Mouse (Mus musculus): ENCODE data around the gene Nxf1.
A peak's percentile ranks its signal among the peaks of the same experiment; 100 is the strongest.
"Not testable (repeated sequence)": the region's sequence is repeated elsewhere in the genome, so short reads cannot be mapped to it uniquely, and the experiment has no call there.

Nxf1 gene

GRCm38 (mm10) chr19:8725081-8725613 is 31.7 kb upstream of the Nxf1 start:
- no peak for DNase-seq

- no peak for DNase-seq
Measured at GRCm38 (mm10) chr19:8726609-8727390, 30.1 kb upstream of the Nxf1 start.

DNA sequence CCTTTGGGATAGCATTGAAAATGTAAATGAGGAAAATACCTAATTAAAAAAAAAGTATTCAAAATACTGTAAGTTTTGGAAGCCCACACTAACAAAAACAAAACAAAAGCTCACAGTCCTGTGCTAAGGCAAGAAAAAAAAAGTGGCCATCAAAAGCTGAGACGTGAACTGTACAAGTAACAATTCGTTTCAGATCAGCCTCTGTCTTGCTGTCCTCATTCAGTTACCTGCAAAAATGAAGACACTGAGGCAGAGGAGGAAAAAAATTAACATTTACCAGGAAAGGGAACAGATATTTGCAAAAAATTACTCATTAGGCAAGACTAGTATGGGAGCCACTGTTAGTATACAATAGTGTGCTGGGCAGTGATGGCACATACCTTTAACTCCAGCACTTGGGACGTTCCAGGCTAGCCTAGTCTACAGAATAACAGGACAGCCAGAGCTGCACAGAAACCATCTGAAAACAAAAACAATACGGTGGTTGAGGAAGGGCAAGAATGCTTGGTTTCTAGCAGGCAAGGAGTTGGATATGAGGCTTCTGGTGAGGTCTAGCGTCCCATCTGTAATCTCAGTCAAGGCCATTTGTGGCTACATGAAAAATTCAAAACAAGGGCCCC is 29.3 kb upstream of the Nxf1 start:
- DNase-seq: no peak

GRCm38 (mm10) chr19:8728335-8729099 is 28.4 kb upstream of the Nxf1 start:
- DNase-seq: not testable (repeated sequence)

DNA sequence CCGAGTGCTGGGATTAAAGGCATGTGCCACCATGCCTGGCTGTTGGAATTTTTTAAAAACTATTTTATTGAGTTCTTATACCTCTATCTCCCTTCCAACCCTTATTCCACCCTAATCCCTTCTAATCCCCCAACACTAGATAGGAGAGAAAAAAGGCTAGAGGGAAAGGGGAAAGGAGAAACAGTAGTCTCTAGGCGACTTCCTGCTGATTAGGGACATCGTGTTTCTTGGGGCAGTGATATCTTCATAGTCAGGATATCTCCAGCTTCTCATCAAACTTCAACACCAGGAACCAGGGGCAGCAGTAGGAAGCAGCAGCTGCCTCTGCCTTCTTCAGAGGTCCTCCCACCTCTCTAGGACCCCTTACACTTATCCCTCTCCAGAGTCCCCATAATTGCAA is 22.5 kb upstream of the Nxf1 start:
- DNase-seq: no peak

GRCm38 (mm10) chr19:8735389-8736159 is 21.3 kb upstream of the Nxf1 start, which contains the start of gene Wdr74:
TSS of gene Wdr74 (plus strand) at chr19:8735827.
- peak; percentile 95 for DNase-seq

GRCm38 (mm10) chr19:8736160-8736467 is 20.8 kb upstream of the Nxf1 start:
- DNase-seq: no peak

GRCm38 (mm10) chr19:8738911-8739310 is 18.0 kb upstream of the Nxf1 start:
- DNase-seq: no peak

GRCm38 (mm10) chr19:8739646-8740045 is 17.2 kb upstream of the Nxf1 start:
- DNase-seq: no peak

- peak; percentile 14 for DNase-seq
Measured at GRCm38 (mm10) chr19:8740603-8741002, 16.3 kb upstream of the Nxf1 start, which contains the start of gene 1700092M07Rik. TSS of gene 1700092M07Rik (plus strand) at chr19:8740718.

DNA sequence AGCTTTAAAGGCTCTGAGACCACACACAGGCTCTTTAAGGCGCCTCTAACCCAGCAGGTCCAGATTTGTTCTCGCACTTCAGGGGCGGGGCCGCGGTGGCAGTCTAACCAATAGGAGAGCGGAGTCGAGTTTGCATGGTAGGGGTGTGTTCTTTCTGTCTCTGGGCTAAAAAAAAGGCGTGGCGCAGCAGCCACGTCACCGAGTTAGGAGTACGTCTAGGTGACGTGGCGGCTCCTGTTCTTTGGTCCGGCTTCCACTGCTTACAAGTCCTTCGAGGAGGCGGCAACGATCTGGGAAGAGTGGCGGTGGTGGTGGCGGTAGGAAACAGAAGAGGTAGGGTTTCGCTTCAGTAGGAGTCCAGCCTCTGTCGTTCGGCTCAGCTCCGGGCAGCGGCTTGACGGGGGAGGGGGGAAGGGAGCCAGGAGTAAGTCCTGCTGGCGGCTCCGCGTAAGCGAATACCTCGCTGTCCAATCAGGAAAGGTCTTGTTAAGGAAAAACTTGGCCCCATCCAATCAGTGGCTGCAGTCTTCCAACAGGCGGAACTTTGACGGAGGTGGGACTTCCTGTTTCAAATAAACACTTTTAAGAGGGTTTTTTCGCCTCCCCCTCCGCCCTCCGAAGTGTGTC is 15.5 kb upstream of the Nxf1 start, which contains the start of gene Stx5a:
TSS of gene Stx5a (plus strand) at position 171 of the 627 bp plus-strand sequence.
- peak; percentile 98 for DNase-seq

GRCm38 (mm10) chr19:8742176-8742575 is 14.7 kb upstream of the Nxf1 start:
- no peak for DNase-seq

GRCm38 (mm10) chr19:8745382-8745781 is 11.5 kb upstream of the Nxf1 start:
- no peak for DNase-seq

DNA sequence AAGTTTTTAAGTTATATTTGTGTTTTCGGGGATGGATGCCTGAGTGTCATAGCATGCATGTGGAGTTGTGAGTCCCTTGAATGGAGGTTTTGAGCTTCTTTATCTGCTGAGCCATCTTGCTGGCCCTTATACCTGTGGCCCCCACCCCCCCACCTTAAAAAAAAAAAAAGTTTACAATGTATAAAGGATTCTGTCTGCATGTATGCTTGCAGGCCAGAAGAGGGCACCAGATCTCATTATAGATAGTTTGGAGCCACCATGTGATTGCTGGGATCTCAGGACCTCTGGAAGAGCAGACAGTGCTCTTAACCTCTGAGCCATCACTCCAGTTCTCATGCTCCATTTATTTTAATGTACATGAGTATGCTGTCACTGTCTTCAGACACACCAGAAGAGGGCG is 9.5 kb upstream of the Nxf1 start:
- peak; percentile 26 for DNase-seq

GRCm38 (mm10) chr19:8755652-8756051 is 1.2 kb upstream of the Nxf1 start:
- DNase-seq: no peak

DNA sequence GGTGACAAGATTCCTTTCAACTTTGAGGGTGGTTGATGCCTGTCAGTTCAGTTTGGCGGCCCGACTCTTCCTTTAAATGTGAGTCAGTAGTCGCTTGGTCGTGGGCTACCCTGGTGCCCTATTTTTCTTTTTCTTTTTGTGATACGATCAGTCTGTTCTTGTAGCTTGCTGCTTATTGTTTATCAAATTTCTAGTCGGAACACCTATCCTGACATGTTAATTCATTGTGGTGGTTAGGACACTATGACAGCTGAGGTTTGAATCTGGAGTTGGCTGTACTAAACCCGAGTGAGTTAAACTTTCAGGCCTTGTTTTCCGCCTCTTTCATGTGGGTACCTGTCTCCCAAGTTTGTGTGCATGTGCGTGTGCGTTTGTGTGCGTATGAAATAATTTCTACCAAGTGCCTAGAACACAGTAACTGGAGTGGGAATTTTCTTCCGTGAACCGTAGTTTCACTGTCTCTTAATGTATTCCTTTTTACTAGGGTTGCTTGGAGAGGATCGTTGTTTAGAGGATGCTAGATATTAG is 662 bp downstream of the Nxf1 start:
- DNase-seq: no peak

GRCm38 (mm10) chr19:8758899-8759298 is 2.0 kb downstream of the Nxf1 start:
- no peak for DNase-seq

DNA sequence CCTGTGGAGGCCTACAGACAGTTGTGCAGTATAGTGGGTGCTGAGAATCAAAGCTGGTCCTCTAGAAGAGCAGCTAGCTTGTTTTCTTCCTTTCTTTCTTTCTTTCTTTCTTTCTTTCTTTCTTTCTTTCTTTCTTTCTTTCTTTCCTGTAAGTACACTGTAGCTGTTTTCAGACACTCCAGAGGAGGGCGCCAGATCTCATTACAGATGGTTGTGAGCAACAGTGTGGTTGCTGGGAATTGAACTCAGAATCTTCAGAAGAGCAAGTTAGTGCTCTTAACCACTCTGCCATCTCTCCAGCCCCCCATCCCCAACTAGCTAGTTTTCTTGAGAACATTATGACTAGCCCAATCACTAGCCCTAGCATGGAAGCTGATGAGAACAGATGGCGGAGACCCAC is 3.9 kb downstream of the Nxf1 start:
- no peak for DNase-seq

GRCm38 (mm10) chr19:8763276-8763675 is 6.4 kb downstream of the Nxf1 start:
- no peak for DNase-seq

DNA sequence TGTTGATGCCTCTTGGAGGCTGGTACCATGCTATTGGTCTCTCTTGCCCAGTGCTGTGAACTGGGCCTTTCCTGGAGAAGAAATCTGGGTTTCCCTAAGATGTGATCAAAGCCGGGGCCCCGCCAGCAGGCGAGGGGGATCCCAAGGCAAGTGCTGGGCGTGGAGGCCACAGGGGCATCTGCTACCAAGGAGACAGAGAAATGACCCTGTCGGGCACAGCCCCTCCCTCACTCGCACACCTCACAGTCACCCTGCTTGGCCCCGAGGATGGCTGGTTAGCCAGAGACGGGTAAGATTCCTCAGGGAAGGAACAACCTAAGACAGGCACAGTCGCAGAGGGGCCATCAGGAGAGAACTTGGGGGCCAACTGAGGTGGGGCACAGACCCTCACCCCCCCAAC is 8.7 kb downstream of the Nxf1 start:
- DNase-seq: no peak

GRCm38 (mm10) chr19:8770567-8771270 is 13.8 kb downstream of the Nxf1 start, which contains the start of gene Tmem223:
TSS of gene Tmem223 (plus strand) at chr19:8770996.
- peak; percentile 89 for DNase-seq

All from lung, postnatal 10 days (tissue).